Mouse (Mus musculus): ENCODE measurements at regions not wholly inside any gene's neighbourhood (a gene's known extent, or its start where the extent isn't known, plus 50 kb on each side); places are given as distances from the start of the nearest gene placed in this dataset.
"Not testable (repeated sequence)": the region's sequence is repeated elsewhere in the genome, so short reads cannot be mapped to it uniquely, and the experiment has no call there.

GRCm38 (mm10) chr12:109754986-109755385, 154.9 kb upstream of the Rtl1 start:
- H3K27ac ChIP-seq, result no peak overlapping the region
- no peaks in the 10 kb centered on the region for H3K79me2 ChIP-seq (replicated peaks; ENCODE audit: control insufficient read depth, insufficient read depth, low read length)
- TF ChIP-seq CTCF (IDR thresholded peaks at IDR 0.05) (no peak), EP300 (IDR thresholded peaks at IDR 0.05; ENCODE audit: insufficient read depth, low read depth, low read length) (no peak), POLR2A (IDR thresholded peaks at IDR 0.05; ENCODE audit: insufficient read depth, low read depth, low read length) (no peak)
- intact Hi-C loops (cut with DNase I), result no loop called here
- no peaks in the 10 kb centered on the region; the same call in 1 of the 2 replicates for H3K27me3 ChIP-seq (ENCODE audit: control insufficient read depth, insufficient read depth, low read length)
- H3K36me3 ChIP-seq (ENCODE audit: control insufficient read depth, insufficient read depth, low read length), result no peaks in the 10 kb centered on the region
- no peaks in the 10 kb centered on the region for H3K4me1 ChIP-seq (ENCODE audit: control insufficient read depth, insufficient read depth, low read length)
- no peak overlapping the region for H3K9ac ChIP-seq (ENCODE audit: low read depth, low read length)
- H3K4me3 ChIP-seq, result no peak overlapping the region
- WGBS, result 83% methylated on average over 7 of the region's 7 CpGs
- DNase-seq, result no peak

GRCm38 (mm10) chr12:109764293-109764692, 164.2 kb upstream of the Rtl1 start:
- Histone ChIP-seq H3K27ac (no peak overlapping the region), H3K27me3 (ENCODE audit: control insufficient read depth, insufficient read depth, low read length) (no peaks in the 10 kb centered on the region), H3K79me2 (replicated peaks; ENCODE audit: control insufficient read depth, insufficient read depth, low read length) (no peaks in the 10 kb centered on the region), H3K9ac (ENCODE audit: low read depth, low read length) (no peak overlapping the region), H3K4me1 (ENCODE audit: control insufficient read depth, insufficient read depth, low read length) (no peaks in the 10 kb centered on the region), H3K4me3 (no peak overlapping the region), H3K36me3 (ENCODE audit: control insufficient read depth, insufficient read depth, low read length) (no peaks in the 10 kb centered on the region)
- DNase-seq, result no peak
- 63% methylated on average over 4 of the region's 4 CpGs for WGBS
- intact Hi-C loops (cut with DNase I), result no loop called here
- no peak for TF ChIP-seq CTCF (IDR thresholded peaks at IDR 0.05)
- TF ChIP-seq POLR2A (IDR thresholded peaks at IDR 0.05; ENCODE audit: insufficient read depth, low read depth, low read length), result no peak
- TF ChIP-seq EP300 (IDR thresholded peaks at IDR 0.05; ENCODE audit: insufficient read depth, low read depth, low read length), result no peak

DNA sequence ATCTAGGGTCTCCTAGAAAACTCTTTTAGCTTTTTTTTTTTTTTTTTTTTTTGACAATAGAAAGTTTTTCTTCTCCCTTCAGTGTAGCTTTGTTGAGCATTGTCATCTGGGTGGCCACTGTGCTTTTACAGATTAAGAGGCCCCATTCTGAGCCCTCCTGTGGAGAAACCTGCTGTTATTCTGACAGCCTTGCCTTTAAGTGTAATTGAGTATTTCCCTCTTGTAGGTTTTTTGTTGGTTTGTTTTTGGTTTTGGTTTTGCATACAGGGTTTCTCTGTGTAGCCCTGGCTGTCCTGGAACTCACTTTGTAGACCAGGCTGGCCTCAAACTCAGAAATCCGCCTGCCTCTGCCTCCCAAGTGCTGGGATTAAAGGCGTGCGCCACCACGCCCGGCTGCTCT, 166.5 kb upstream of the Rtl1 start:
- 79% methylated on average over 5 of the region's 5 CpGs for WGBS
- intact Hi-C loops (cut with DNase I), result not testable (repeated sequence)

DNA sequence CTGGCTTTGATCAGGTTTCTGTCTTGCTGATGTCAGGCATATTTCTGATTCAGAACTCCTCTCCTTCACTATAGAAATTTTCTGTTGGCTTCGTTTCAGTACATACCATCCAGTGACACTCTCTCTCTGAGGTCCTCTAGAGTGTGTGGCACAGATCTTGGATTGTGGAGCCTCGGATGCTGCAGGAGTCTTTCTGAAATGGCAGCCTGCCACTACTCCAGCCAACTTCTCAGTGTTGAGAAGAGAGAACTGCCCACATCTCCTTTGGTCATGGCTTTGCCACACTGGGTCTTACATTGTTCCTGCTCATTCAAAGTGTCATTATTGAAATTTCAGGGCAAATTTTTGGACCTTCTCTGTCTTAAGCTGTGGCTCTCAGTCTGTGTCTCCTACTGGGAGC, 172.4 kb upstream of the Rtl1 start:
- H3K4me1 ChIP-seq (ENCODE audit: control insufficient read depth, insufficient read depth, low read length), result no peaks in the 10 kb centered on the region
- 57% methylated on average over 2 of the region's 2 CpGs for WGBS
- no peak for DNase-seq
- no peaks in the 10 kb centered on the region for H3K27me3 ChIP-seq (ENCODE audit: control insufficient read depth, insufficient read depth, low read length)
- TF ChIP-seq EP300 (IDR thresholded peaks at IDR 0.05; ENCODE audit: insufficient read depth, low read depth, low read length) (no peak), CTCF (IDR thresholded peaks at IDR 0.05) (no peak), POLR2A (IDR thresholded peaks at IDR 0.05; ENCODE audit: insufficient read depth, low read depth, low read length) (no peak)
- intact Hi-C loops (cut with DNase I), result no loop called here
- no peaks in the 10 kb centered on the region for H3K36me3 ChIP-seq (ENCODE audit: control insufficient read depth, insufficient read depth, low read length)
- H3K79me2 ChIP-seq (replicated peaks; ENCODE audit: control insufficient read depth, insufficient read depth, low read length), result no peaks in the 10 kb centered on the region
- no peak overlapping the region for H3K9ac ChIP-seq (ENCODE audit: low read depth, low read length)
- no peak overlapping the region for H3K27ac ChIP-seq
- H3K4me3 ChIP-seq, result no peak overlapping the region

More for the DNA sequence above, 166.5 kb upstream of the Rtl1 start:
- not testable (repeated sequence) for H3K36me3 ChIP-seq (ENCODE audit: control insufficient read depth, insufficient read depth, low read length); H3K27me3 ChIP-seq (ENCODE audit: control insufficient read depth, insufficient read depth, low read length); H3K4me3 ChIP-seq; H3K9ac ChIP-seq (ENCODE audit: low read depth, low read length); DNase-seq; H3K79me2 ChIP-seq (replicated peaks; ENCODE audit: control insufficient read depth, insufficient read depth, low read length); H3K4me1 ChIP-seq (ENCODE audit: control insufficient read depth, insufficient read depth, low read length); H3K27ac ChIP-seq

- H3K4me1 ChIP-seq (ENCODE audit: control insufficient read depth, insufficient read depth, low read length), result no peaks in the 10 kb centered on the region
- no peaks in the 10 kb centered on the region for H3K27me3 ChIP-seq (ENCODE audit: control insufficient read depth, insufficient read depth, low read length)
- H3K79me2 ChIP-seq (replicated peaks; ENCODE audit: control insufficient read depth, insufficient read depth, low read length), result no peaks in the 10 kb centered on the region
- no peak overlapping the region for H3K27ac ChIP-seq
- intact Hi-C loops (cut with DNase I), result no loop called here
- H3K9ac ChIP-seq (ENCODE audit: low read depth, low read length), result no peak overlapping the region
- WGBS, result 85% methylated on average over 3 of the region's 3 CpGs
- no peak for TF ChIP-seq EP300 (IDR thresholded peaks at IDR 0.05; ENCODE audit: insufficient read depth, low read depth, low read length)
- no peak for TF ChIP-seq CTCF (IDR thresholded peaks at IDR 0.05)
- no peak for TF ChIP-seq POLR2A (IDR thresholded peaks at IDR 0.05; ENCODE audit: insufficient read depth, low read depth, low read length)
- no peak for DNase-seq
- H3K36me3 ChIP-seq (ENCODE audit: control insufficient read depth, insufficient read depth, low read length), result no peaks in the 10 kb centered on the region
- no peak overlapping the region for H3K4me3 ChIP-seq
Measured at GRCm38 (mm10) chr12:109773909-109774313, 173.8 kb upstream of the Rtl1 start.

GRCm38 (mm10) chr12:109798846-109799245, 198.7 kb upstream of the Rtl1 start:
- DNase-seq, result peak in 1 of 2 experiments; percentile 14
- WGBS, result 71% methylated on average over 3 of the region's 3 CpGs

More at GRCm38 (mm10) chr12:109798846-109799245, 198.7 kb upstream of the Rtl1 start:
- TF ChIP-seq POLR2A (IDR thresholded peaks at IDR 0.05; ENCODE audit: insufficient read depth, low read depth, low read length) (no peak), CTCF (IDR thresholded peaks at IDR 0.05) (no peak), EP300 (IDR thresholded peaks at IDR 0.05; ENCODE audit: insufficient read depth, low read depth, low read length) (no peak)
- no peaks in the 10 kb centered on the region for H3K36me3 ChIP-seq (ENCODE audit: control insufficient read depth, insufficient read depth, low read length)
- no peaks in the 10 kb centered on the region for H3K27me3 ChIP-seq (ENCODE audit: control insufficient read depth, insufficient read depth, low read length)
- H3K27ac ChIP-seq, result no peak overlapping the region
- no peaks in the 10 kb centered on the region for H3K4me1 ChIP-seq (ENCODE audit: control insufficient read depth, insufficient read depth, low read length)
- H3K9ac ChIP-seq (ENCODE audit: low read depth, low read length), result no peak overlapping the region
- no peaks in the 10 kb centered on the region for H3K79me2 ChIP-seq (replicated peaks; ENCODE audit: control insufficient read depth, insufficient read depth, low read length)
- intact Hi-C loops (cut with DNase I), result no loop called here
- no peak overlapping the region for H3K4me3 ChIP-seq
